ENCODE assay signal across 9 mouse cellular contexts in the genomic region with DNA sequence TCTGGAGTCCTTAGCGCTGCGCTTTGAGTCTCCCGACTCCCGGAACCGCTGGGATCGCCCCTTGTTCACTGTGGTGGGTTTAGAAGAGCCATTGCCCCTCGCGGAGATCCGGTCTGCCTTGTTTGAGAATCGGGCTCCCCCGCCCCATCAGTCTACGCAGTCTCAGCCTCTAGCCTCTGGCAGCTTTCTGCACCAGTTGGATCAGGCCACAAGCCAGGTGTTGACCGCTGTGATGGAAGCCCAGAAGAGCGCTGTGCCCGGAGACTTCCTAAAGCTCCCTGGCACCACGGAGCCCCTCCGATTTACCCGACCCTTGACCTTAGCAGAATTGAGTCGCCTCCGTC. TPM values are rescaled to one million over a fixed set of nuclear protein-coding genes. Genes with fewer than 3 reads are reported as not detected.
DNase-seq lines count a peak whose midpoint lies in the region; ATAC-seq and TF ChIP-seq lines count a peak whose summit lies in the region.
"Had no signal": no experiment of that assay in that cellular context is flagged by ENCODE, and none has a peak within 500 bp of the region (broad histone marks: within the 10 kb centered on the region; RNA-seq: fewer than 3 reads in every experiment).

A gene (minus strand): TSS at position 115 of the 344 bp plus-strand sequence.

- DNase-seq in heart, embryonic 10.5 days (ENCODE audit: low spot score): peak; percentile 78
- no peak for DNase-seq in heart, adult 11 months
- DNase-seq in thymus, postnatal 0 days (ENCODE audit: low spot score): peak; percentile 21
- DNase-seq in thymus, postnatal 14 days: no peak
- no peak for DNase-seq in forebrain, embryonic 14.5 days (ENCODE audit: low spot score)
- no peak for DNase-seq in left cerebral cortex, adult 9 months (ENCODE audit: low spot score in 2 of 2)

- H3K27me3 ChIP-seq in heart, embryonic 10.5 days (ENCODE audit: insufficient read depth, poor library complexity, severe bottlenecking): no peaks in the 10 kb centered on the region
- no peaks in the 10 kb centered on the region for H3K27me3 ChIP-seq in forebrain, embryonic 14.5 days (replicated peaks; ENCODE audit: control insufficient read depth, insufficient read depth, low read length)
- no peaks in the 10 kb centered on the region for H3K27me3 ChIP-seq in limb, embryonic 13.5 days
- H3K27me3 ChIP-seq in myocyte (ENCODE audit: control insufficient read depth, insufficient read depth, insufficient read length): no peaks in the 10 kb centered on the region

- WGBS in heart, embryonic 10.5 days: 8% methylated on average over 20 of the region's 20 CpGs
- WGBS in forebrain, embryonic 14.5 days: 14% methylated on average over 20 of the region's 20 CpGs
- WGBS in limb, embryonic 13.5 days: 6% methylated on average over 20 of the region's 20 CpGs

- H3K9me3 ChIP-seq in heart, embryonic 10.5 days: no peaks in the 10 kb centered on the region
- H3K9me3 ChIP-seq in forebrain, embryonic 14.5 days (replicated peaks; ENCODE audit: control insufficient read depth, low read length): no peaks in the 10 kb centered on the region
- no peaks in the 10 kb centered on the region for H3K9me3 ChIP-seq in limb, embryonic 13.5 days

- H3K79me2 ChIP-seq in myocyte (ENCODE audit: control insufficient read depth, insufficient read depth): peaks cover 16% of the 10 kb centered on the region

- H3K4me2 ChIP-seq in forebrain, embryonic 14.5 days (ENCODE audit: low read length): peak within 1 kb of the TSS; percentile 97
- H3K4me2 ChIP-seq in limb, embryonic 13.5 days (replicated peaks): peak within 1 kb of the TSS; percentile 99
- peak within 1 kb of the TSS; percentile 94 for H3K4me2 ChIP-seq in myocyte (ENCODE audit: low read depth)

- peaks cover 18% of the 10 kb centered on the region for H3K4me1 ChIP-seq in heart, embryonic 10.5 days
- H3K4me1 ChIP-seq in forebrain, embryonic 14.5 days (ENCODE audit: control insufficient read depth, insufficient read depth, low read length): peaks cover 12% of the 10 kb centered on the region
- H3K4me1 ChIP-seq in limb, embryonic 13.5 days: peaks cover 23% of the 10 kb centered on the region

- peak within 1 kb of the TSS; percentile 80 for H3K9ac ChIP-seq in forebrain, embryonic 14.5 days (ENCODE audit: low read length)
- H3K9ac ChIP-seq in limb, embryonic 13.5 days: peak within 1 kb of the TSS; percentile 87

- peak within 1 kb of the TSS; percentile 84 for H3K4me3 ChIP-seq in heart, embryonic 10.5 days
- peak within 1 kb of the TSS; percentile 89 for H3K4me3 ChIP-seq in forebrain, embryonic 14.5 days (ENCODE audit: low read depth, low read length)
- peak within 1 kb of the TSS; percentile 91 for H3K4me3 ChIP-seq in limb, embryonic 13.5 days
- H3K4me3 ChIP-seq in myocyte: peak within 1 kb of the TSS; percentile 47

- no peak for TF ChIP-seq POLR2A in myocyte (IDR thresholded peaks at IDR 0.05; ENCODE audit: insufficient read length, low read depth)

- peaks cover 12% of the 10 kb centered on the region; the same call in 1 of the 2 replicates for H3K36me3 ChIP-seq in heart, embryonic 10.5 days
- peaks cover 8% of the 10 kb centered on the region for H3K36me3 ChIP-seq in forebrain, embryonic 14.5 days (ENCODE audit: control insufficient read depth, insufficient read depth, low read length)
- peaks cover 16% of the 10 kb centered on the region for H3K36me3 ChIP-seq in limb, embryonic 13.5 days
- no peaks in the 10 kb centered on the region for H3K36me3 ChIP-seq in myocyte (ENCODE audit: control insufficient read depth, insufficient read depth)

- H3K27ac ChIP-seq in heart, embryonic 10.5 days: peak within 1 kb of the TSS; percentile 87
- peak within 1 kb of the TSS; percentile 66 for H3K27ac ChIP-seq in forebrain, embryonic 14.5 days (ENCODE audit: low read depth, low read length)
- peak within 1 kb of the TSS; percentile 85 for H3K27ac ChIP-seq in limb, embryonic 13.5 days

- peak; percentile 8; the same call in 1 of the 2 replicates for ATAC-seq in forebrain, embryonic 14.5 days
- 0 out of 2 replicates have a peak, but pooled peaks have one; percentile 25 for ATAC-seq in limb, embryonic 13.5 days (ENCODE audit: low FRiP score, low read depth)

- H3ac ChIP-seq in myocyte (ENCODE audit: control insufficient read depth, insufficient read length): peak within 1 kb of the TSS; percentile 72

TF ChIP-seq in myocyte, 11 proteins besides CTCF, POLR2A, EP300 and RAD21:
- no peak for TF ChIP-seq MYOD1 (IDR thresholded peaks at IDR 0.05; ENCODE audit: control insufficient read depth in 1 of 3, insufficient read length in 2 of 3, low read depth in 2 of 3)
- TF ChIP-seq E2F4 (IDR thresholded peaks at IDR 0.05; ENCODE audit: insufficient read depth): no peak
- no peak for TF ChIP-seq MAX (IDR thresholded peaks at IDR 0.05; ENCODE audit: low read depth)
- TF ChIP-seq REST (IDR thresholded peaks at IDR 0.05; ENCODE audit: insufficient read depth, insufficient read length): no peak
- TF ChIP-seq USF1 (IDR thresholded peaks at IDR 0.05; ENCODE audit: low read depth): no peak
- TF ChIP-seq TCF12 (IDR thresholded peaks at IDR 0.05; ENCODE audit: insufficient read depth, poor library complexity, severe bottlenecking): no peak
- no peak for TF ChIP-seq MYOG (IDR thresholded peaks at IDR 0.05; ENCODE audit: control insufficient read depth in 1 of 3, insufficient read depth in 1 of 3, insufficient read length in 2 of 3, low read depth in 2 of 3)
- TF ChIP-seq SRF (IDR thresholded peaks at IDR 0.05; ENCODE audit: control insufficient read depth, insufficient read length, low read depth): no peak
- TF ChIP-seq POLR2AphosphoS2 (IDR thresholded peaks at IDR 0.05; ENCODE audit: insufficient read length, low read depth): no peak
- TF ChIP-seq TCF3 (IDR thresholded peaks at IDR 0.05; ENCODE audit: insufficient read length, low read depth): no peak
- no peak for TF ChIP-seq CEBPB (IDR thresholded peaks at IDR 0.05; ENCODE audit: insufficient read depth, poor library complexity, severe bottlenecking)

RNA-seq across cellular contexts. Expression of the gene that starts here (rescaled TPM):
- polyA plus RNA-seq in heart, embryonic 10.5 days (2016; fragmentation: Nextera tagmentation; extraction: Ambion mirVana): 1.2 and 1.4 TPM in 2 replicates
- 0.94 and 2.5 TPM in 2 replicates for polyA plus RNA-seq in thymus, postnatal 0 days (2015; fragmentation: Nextera tagmentation; extraction: Ambion mirVana)
- polyA plus RNA-seq in forebrain, embryonic 14.5 days (2014; fragmentation: Nextera tagmentation; extraction: Ambion mirVana): 0.86 and 2.3 TPM in 2 replicates
- 1.5 and 1.6 TPM in 2 replicates for polyA plus RNA-seq in limb, embryonic 13.5 days (2015; fragmentation: Nextera tagmentation; extraction: Ambion mirVana)
- polyA plus RNA-seq in myocyte (2012; fragmentation: generic; extraction: Trizol): 0.17 TPM
- polyA plus RNA-seq: large intestine, adult 2 months had no signal

Comparison
In these comparisons a context has a peak if more than half of its experiments do, and no peak if none do; other contexts are left out.
1. DNase-seq: peak in heart, embryonic 10.5 days (single experiment) and thymus, postnatal 0 days (single experiment); none in heart, adult 11 months (single experiment), thymus, postnatal 14 days (single experiment), forebrain, embryonic 14.5 days (single experiment) and left cerebral cortex, adult 9 months (0 of 2).
2. Peak in every context shown above with its lines, with median percentiles within 50 percentile points of each other: H3K27ac ChIP-seq, H3K4me3 ChIP-seq and H3K4me2 ChIP-seq.